Mouse (Mus musculus) c-Kit-positive CD71-positive TER-119-negative erythroid progenitor cells, embryonic 14.5 days (primary cell): ENCODE measurements at regions not wholly inside any gene's neighbourhood (a gene's known extent, or its start where the extent isn't known, plus 50 kb on each side); places are given as distances from the start of the nearest gene placed in this dataset.
A peak's percentile ranks its signal among the peaks of the same experiment; 100 is the strongest.

Experiments used
- DNase-seq: peaks from one replicate; pipeline ENCODE4 v3.0.0-alpha.2; 2013; ENCODE audit warnings: low read depth

GRCm38 (mm10) chr17:4297156-4297535 lies 601.1 kb upstream of the Nox3 start:
- DNase-seq = no peak

- DNase-seq = no peak
These were observed 605.2 kb upstream of the Nox3 start for GRCm38 (mm10) chr17:4301142-4301853.

GRCm38 (mm10) chr17:4311785-4312379 lies 615.8 kb upstream of the Nox3 start:
- DNase-seq = no peak

GRCm38 (mm10) chr17:4319141-4319540 lies 623.1 kb upstream of the Nox3 start:
- no peak for DNase-seq

GRCm38 (mm10) chr17:4328810-4329209 lies 632.7 kb upstream of the Nox3 start:
- no peak for DNase-seq

- DNase-seq = no peak
These were observed 635.6 kb upstream of the Nox3 start for GRCm38 (mm10) chr17:4331650-4332049.

- DNase-seq = no peak
These were observed 637.0 kb upstream of the Nox3 start for GRCm38 (mm10) chr17:4333091-4333490.

- no peak for DNase-seq
These were observed 641.1 kb upstream of the Arid1b start for GRCm38 (mm10) chr17:4353018-4353417.

- no peak for DNase-seq
These were observed 638.5 kb upstream of the Arid1b start for GRCm38 (mm10) chr17:4355506-4356218.

GRCm38 (mm10) chr17:4360413-4361320 lies 633.5 kb upstream of the Arid1b start:
- DNase-seq = no peak

GRCm38 (mm10) chr17:4365811-4366210 lies 628.3 kb upstream of the Arid1b start:
- no peak for DNase-seq

- no peak for DNase-seq
These were observed 613.7 kb upstream of the Arid1b start for GRCm38 (mm10) chr17:4380449-4380848.

GRCm38 (mm10) chr17:4380873-4381272 lies 613.3 kb upstream of the Arid1b start:
- peak; percentile 28 for DNase-seq

- DNase-seq = no peak
These were observed 612.0 kb upstream of the Arid1b start for GRCm38 (mm10) chr17:4381896-4382685.

- DNase-seq = no peak
These were observed 611.4 kb upstream of the Arid1b start for GRCm38 (mm10) chr17:4382716-4383115.

GRCm38 (mm10) chr17:4387616-4388015 lies 606.5 kb upstream of the Arid1b start:
- DNase-seq = no peak

GRCm38 (mm10) chr17:4390012-4390411 lies 604.1 kb upstream of the Arid1b start:
- DNase-seq = no peak

- no peak for DNase-seq
These were observed 603.6 kb upstream of the Arid1b start for GRCm38 (mm10) chr17:4390577-4390976.

GRCm38 (mm10) chr17:4391210-4391609 lies 602.9 kb upstream of the Arid1b start:
- no peak for DNase-seq

- no peak for DNase-seq
These were observed 598.0 kb upstream of the Arid1b start for GRCm38 (mm10) chr17:4396119-4396518.

- DNase-seq = no peak
These were observed 576.4 kb upstream of the Arid1b start for GRCm38 (mm10) chr17:4417686-4418085.
